Mouse (Mus musculus): ENCODE measurements around the gene A130010J15Rik. TPM values are rescaled to one million over a fixed set of nuclear protein-coding genes. Genes with fewer than 3 reads are reported as not detected.

A130010J15Rik gene
- total and polyA plus RNA-seq, 3 experiments: 9.1 to 22.4 (median 18.6) TPM

GRCm38 (mm10) chr1:193200640-193201382 is 33.0 kb downstream of the A130010J15Rik start:
- H3K4me3 ChIP-seq (replicated peaks in 1 of 3; ENCODE audit: low read depth in 2 of 3, low read length in 2 of 3, poor library complexity in 1 of 3): peak overlapping the region; percentile 59 to 77 (median 76)
- dilution Hi-C loops (cut with MboI; ENCODE audit: extremely low pct_ligation_motif_present, extremely low pct_unique_long_range_greater_than_20kb, low sequenced_read_pairs): no loop called here
- in situ Hi-C loops (cut with MboI; ENCODE audit: low pct_ligation_motif_present, low pct_unique_long_range_greater_than_20kb, low sequenced_read_pairs): loop anchor here (10.0 kb wide), 1 partner anchor 196 kb away; no protein-coding TSS in a partner anchor

GRCm38 (mm10) chr1:193201383-193201778 is 33.5 kb downstream of the A130010J15Rik start, which contains the start of gene Traf3ip3:
Gene Traf3ip3 (minus strand): TSS chr1:193201703.
- Histone ChIP-seq H3K79me2 (replicated peaks; ENCODE audit: control insufficient read depth, extremely low read depth, insufficient read depth, poor library complexity, severe bottlenecking) (peaks cover 31% of the 10 kb centered on the region), H3K27me3 (replicated peaks) (no peaks in the 10 kb centered on the region), H3K9me3 (replicated peaks; ENCODE audit: low read length) (peaks cover 5% of the 10 kb centered on the region), H3K27ac (ENCODE audit: insufficient read depth, low read depth) (peak within 1 kb of the TSS; percentile 92), H3K9ac (ENCODE audit: insufficient read depth, low read depth) (peak within 1 kb of the TSS; percentile 76), H3K4me2 (ENCODE audit: insufficient read depth, low read depth, poor library complexity, severe bottlenecking) (peak within 1 kb of the TSS; percentile 76), H3K4me3 (replicated peaks in 1 of 3; ENCODE audit: low read depth in 2 of 3, low read length in 2 of 3, poor library complexity in 1 of 3) (peak within 1 kb of the TSS; percentile 59 to 77 (median 76)), H3K4me1 (ENCODE audit: control insufficient read depth in 1 of 2, insufficient read depth in 2 of 2) (peaks cover 21 to 46% of the 10 kb centered on the region in 2 experiments), H3K36me3 (replicated peaks in 1 of 2; ENCODE audit: control insufficient read depth in 1 of 2, insufficient read depth in 1 of 2, low read length in 1 of 2) (peaks cover 22 to 37% of the 10 kb centered on the region in 2 experiments)
- DNase-seq (ENCODE audit: extremely low read depth): peak; percentile 98
- in situ Hi-C loops (cut with MboI; ENCODE audit: low pct_ligation_motif_present, low pct_unique_long_range_greater_than_20kb, low sequenced_read_pairs): loop anchor here (10.0 kb wide), 1 partner anchor 197 kb away; no protein-coding TSS in a partner anchor
- dilution Hi-C loops (cut with MboI; ENCODE audit: extremely low pct_ligation_motif_present, extremely low pct_unique_long_range_greater_than_20kb, low sequenced_read_pairs): no loop called here
- TF ChIP-seq UBTF (IDR thresholded peaks at IDR 0.05; ENCODE audit: low read depth, low read length): peak; percentile 32; the same call in 1 of the 2 replicates
- no peak for TF ChIP-seq USF1 (IDR thresholded peaks at IDR 0.05; ENCODE audit: low read depth, low read length)
- no peak for TF ChIP-seq JUND (conservative IDR thresholded peaks at IDR 0.05; ENCODE audit: low read depth, low read length)
- no peak for TF ChIP-seq GABPA (IDR thresholded peaks at IDR 0.05; ENCODE audit: insufficient replicate concordance, low read depth, low read length)
- peak; percentile 83 for TF ChIP-seq MYC (IDR thresholded peaks at IDR 0.05; ENCODE audit: low read depth, low read length)
- TF ChIP-seq CHD2 (IDR thresholded peaks at IDR 0.05; ENCODE audit: low read length): peak; percentile 63
- TF ChIP-seq NELFE (IDR thresholded peaks at IDR 0.05; ENCODE audit: low read depth, low read length): 0 out of 2 replicates have a peak, but pooled peaks have one; percentile 70
- 0 out of 2 replicates have a peak, but pooled peaks have one; percentile 46 for TF ChIP-seq BHLHE40 (IDR thresholded peaks at IDR 0.05; ENCODE audit: low read depth, low read length)
- TF ChIP-seq ZNF384 (IDR thresholded peaks at IDR 0.05; ENCODE audit: low read depth, low read length): no peak
- TF ChIP-seq HCFC1 (IDR thresholded peaks at IDR 0.05; ENCODE audit: low read depth, low read length): peak; percentile 73
- peak; percentile 83 for TF ChIP-seq IRF4 (IDR thresholded peaks at IDR 0.05; ENCODE audit: low read depth, low read length)
- no peak for TF ChIP-seq RAD21 (IDR thresholded peaks at IDR 0.05; ENCODE audit: low read depth, low read length)
- TF ChIP-seq ETS1 (conservative IDR thresholded peaks at IDR 0.05; ENCODE audit: low read depth, low read length): peak; percentile 54
- no peak; the same call in none of the 2 replicates for TF ChIP-seq MAX (IDR thresholded peaks at IDR 0.05; ENCODE audit: low read length)
- no peak for TF ChIP-seq CTCF (conservative IDR thresholded peaks at IDR 0.05 in 1 of 2, IDR thresholded peaks at IDR 0.05 in 1 of 2; ENCODE audit: low read depth in 2 of 2, low read length in 2 of 2)
- TF ChIP-seq CHD1 (IDR thresholded peaks at IDR 0.05; ENCODE audit: low read depth, low read length): no peak; the same call in 1 of the 2 replicates
- TF ChIP-seq TCF12 (IDR thresholded peaks at IDR 0.05; ENCODE audit: low read depth, low read length): peak; percentile 72
- TF ChIP-seq SIN3A (IDR thresholded peaks at IDR 0.05; ENCODE audit: low read length): peak; percentile 87
- no peak for TF ChIP-seq ZC3H11A (IDR thresholded peaks at IDR 0.05; ENCODE audit: low read depth, low read length)
- no peak for TF ChIP-seq SMC3 (IDR thresholded peaks at IDR 0.05; ENCODE audit: low read depth, low read length)
- TF ChIP-seq USF2 (conservative IDR thresholded peaks at IDR 0.05; ENCODE audit: low read depth, low read length): no peak
- TF ChIP-seq MAZ (IDR thresholded peaks at IDR 0.05; ENCODE audit: low read depth, low read length): peak; percentile 51; the same call in 1 of the 2 replicates
- no peak for TF ChIP-seq JUN (IDR thresholded peaks at IDR 0.05; ENCODE audit: insufficient read depth, low read depth, low read length)
- peak; percentile 92 for TF ChIP-seq ELF1 (IDR thresholded peaks at IDR 0.05; ENCODE audit: low read depth, low read length)
- peak; percentile 93 for TF ChIP-seq TBP (conservative IDR thresholded peaks at IDR 0.05; ENCODE audit: low read depth, low read length)
- TF ChIP-seq E2F4 (IDR thresholded peaks at IDR 0.05; ENCODE audit: insufficient replicate concordance, low read depth, low read length): no peak
- peak; percentile 87 for TF ChIP-seq POLR2A (IDR thresholded peaks at IDR 0.05; ENCODE audit: low read depth, low read length)
- TF ChIP-seq EP300 (IDR thresholded peaks at IDR 0.05; ENCODE audit: low read length): peak; percentile 75
- no peak for TF ChIP-seq RCOR1 (conservative IDR thresholded peaks at IDR 0.05; ENCODE audit: low read depth, low read length)
- TF ChIP-seq PAX5 (IDR thresholded peaks at IDR 0.05; ENCODE audit: low read length): no peak

More at GRCm38 (mm10) chr1:193200640-193201382, 33.0 kb downstream of the A130010J15Rik start:
- DNase-seq (ENCODE audit: extremely low read depth): no peak
- H3K4me2 ChIP-seq (ENCODE audit: insufficient read depth, low read depth, poor library complexity, severe bottlenecking): peak overlapping the region; percentile 76
- peaks cover 32% of the 10 kb centered on the region for H3K79me2 ChIP-seq (replicated peaks; ENCODE audit: control insufficient read depth, extremely low read depth, insufficient read depth, poor library complexity, severe bottlenecking)
- peak overlapping the region; percentile 76 for H3K9ac ChIP-seq (ENCODE audit: insufficient read depth, low read depth)
- H3K27ac ChIP-seq (ENCODE audit: insufficient read depth, low read depth): peak overlapping the region; percentile 92
- 0 out of 2 replicates have a peak, but pooled peaks have one; percentile 1 for TF ChIP-seq ELF1 (IDR thresholded peaks at IDR 0.05; ENCODE audit: low read depth, low read length)
- TF ChIP-seq IRF4 (IDR thresholded peaks at IDR 0.05; ENCODE audit: low read depth, low read length): peak; percentile 34; the same call in 1 of the 2 replicates
- TF ChIP-seq CHD1 (IDR thresholded peaks at IDR 0.05; ENCODE audit: low read depth, low read length): 0 out of 2 replicates have a peak, but pooled peaks have one; percentile 37
- no peak for TF ChIP-seq NELFE (IDR thresholded peaks at IDR 0.05; ENCODE audit: low read depth, low read length)
- H3K36me3 ChIP-seq (replicated peaks in 1 of 2; ENCODE audit: control insufficient read depth in 1 of 2, insufficient read depth in 1 of 2, low read length in 1 of 2): peaks cover 28 to 43% of the 10 kb centered on the region in 2 experiments
- H3K9me3 ChIP-seq (replicated peaks; ENCODE audit: low read length): peaks cover 2% of the 10 kb centered on the region
- H3K4me1 ChIP-seq (ENCODE audit: control insufficient read depth in 1 of 2, insufficient read depth in 2 of 2): peaks cover 21 to 50% of the 10 kb centered on the region in 2 experiments
- H3K27me3 ChIP-seq (replicated peaks): no peaks in the 10 kb centered on the region

All from CH12.LX (cell line).